Mouse (Mus musculus) left cerebral cortex, postnatal 4 days (tissue): ENCODE data around the gene Efcab3. TPM values are rescaled to one million over a fixed set of nuclear protein-coding genes. Genes with fewer than 3 reads are reported as not detected.

Experiments used
- total RNA-seq, 2 experiments: library from RNA; stranded (reverse); gene quantifications; 2 replicates each; pipeline ENCODE4 v1.2.3; 2021

Gene Efcab3
- total RNA-seq, 2 experiments from 2014 or later, result 0.48 to 0.98 TPM

Other genes starting within 250 kb of the Efcab3 start
- gene Mettl2, start 62.8 kb downstream of the Efcab3 start, total RNA-seq, result 10 to 100 TPM; 25.5 to 25.9 TPM
- gene Gm10842, start 83.3 kb downstream of the Efcab3 start, total RNA-seq, result not detected
- 10 to 100 TPM; 60.6 to 62.6 TPM for gene Tlk2, start 115.2 kb downstream of the Efcab3 start, total RNA-seq
- gene Mrc2, start 229.1 kb downstream of the Efcab3 start, total RNA-seq, result 10 to 100 TPM; 13.4 to 13.5 TPM